Mouse (Mus musculus) large intestine, adult 2 months (tissue): ENCODE data around the gene Me3. TPM values are rescaled to one million over a fixed set of nuclear protein-coding genes. Genes with fewer than 3 reads are reported as not detected.

Source experiments
- DNase-seq: peaks from one replicate; pipeline ENCODE4 v3.0.0-alpha.2; 2012; ENCODE audit warnings: low read depth, low spot score
- WGBS: fragments of 180-500 bp; shearing (Covaris S2); methylation state at CpG from one replicate; pipeline ENCODE4 v1.1.7; 2018; 5-methylcytosine and 5-hydroxymethylcytosine counted together
- polyA plus RNA-seq: library from polyadenylated mRNA; depleted of rRNA; stranded (reverse); fragments of >200 nt; gene quantifications from 2 replicates; pipeline ENCODE4 v1.2.3, GENCODE M21; 2012; rRNA removed

The Me3 gene
- polyA plus RNA-seq = 2.7 and 6.3 TPM in 2 replicates

- DNase-seq = peak; percentile 22
- 5% methylated on average over 49 of the region's 49 CpGs for WGBS
Observed at GRCm38 (mm10) chr7:89632342-89633251, at the start of gene Me3. TSS of gene Me3 (plus strand) at chr7:89632392.

- 70% methylated on average over 5 of the region's 5 CpGs for WGBS
- no peak for DNase-seq
Observed at GRCm38 (mm10) chr7:89590039-89590438, 42.2 kb upstream of the Me3 start.

GRCm38 (mm10) chr7:89590542-89591251 lies 41.5 kb upstream of the Me3 start:
- 72% methylated on average over 3 of the region's 3 CpGs for WGBS
- no peak for DNase-seq

GRCm38 (mm10) chr7:89595813-89596212 lies 36.4 kb upstream of the Me3 start:
- 87% methylated on average over 2 of the region's 2 CpGs for WGBS
- DNase-seq = no peak

GRCm38 (mm10) chr7:89605589-89606536 lies 26.3 kb upstream of the Me3 start:
- WGBS = 66% methylated on average over 8 of the region's 8 CpGs
- no peak for DNase-seq

- 94% methylated on average over 6 of the region's 6 CpGs for WGBS
- no peak for DNase-seq
Observed at GRCm38 (mm10) chr7:89607329-89607728, 24.9 kb upstream of the Me3 start.

- WGBS = 80% methylated on average over 7 of the region's 7 CpGs
- no peak for DNase-seq
Observed at GRCm38 (mm10) chr7:89611236-89611635, 21.0 kb upstream of the Me3 start.

GRCm38 (mm10) chr7:89616235-89616634 lies 16.0 kb upstream of the Me3 start:
- WGBS = 81% methylated on average over 6 of the region's 6 CpGs
- DNase-seq = no peak

GRCm38 (mm10) chr7:89623331-89623730 lies 8.9 kb upstream of the Me3 start:
- WGBS = 76% methylated on average over 4 of the region's 4 CpGs
- DNase-seq = no peak

GRCm38 (mm10) chr7:89627393-89627792 lies 4.8 kb upstream of the Me3 start:
- DNase-seq = no peak

GRCm38 (mm10) chr7:89628006-89628405 lies 4.2 kb upstream of the Me3 start:
- 45% methylated on average over 2 of the region's 2 CpGs for WGBS

GRCm38 (mm10) chr7:89629006-89629405 lies 3.2 kb upstream of the Me3 start:
- WGBS = 83% methylated on average over 4 of the region's 4 CpGs
- no peak for DNase-seq

More at GRCm38 (mm10) chr7:89628006-89628405, 4.2 kb upstream of the Me3 start:
- DNase-seq = no peak

- DNase-seq = no peak
- 76% methylated on average over 3 of the region's 3 CpGs for WGBS
Observed at GRCm38 (mm10) chr7:89629914-89630313, 2.3 kb upstream of the Me3 start.

GRCm38 (mm10) chr7:89630796-89631195 lies 1.4 kb upstream of the Me3 start:
- no peak for DNase-seq
- WGBS = 44% methylated on average over 3 of the region's 3 CpGs

- 96% methylated on average over 6 of the region's 6 CpGs for WGBS
- DNase-seq = no peak
Observed at GRCm38 (mm10) chr7:89640533-89640932, 8.3 kb downstream of the Me3 start.

- no peak for DNase-seq
- WGBS = 59% methylated on average over 8 of the region's 8 CpGs
Observed at GRCm38 (mm10) chr7:89640944-89641661, 8.9 kb downstream of the Me3 start.

- DNase-seq = no peak
Observed at GRCm38 (mm10) chr7:89645015-89645414, 12.8 kb downstream of the Me3 start.

GRCm38 (mm10) chr7:89647864-89648263 lies 15.7 kb downstream of the Me3 start:
- no peak for DNase-seq

More at GRCm38 (mm10) chr7:89645015-89645414, 12.8 kb downstream of the Me3 start:
- WGBS = 71% methylated on average over 3 of the region's 3 CpGs

- WGBS = 66% methylated on average over 9 of the region's 9 CpGs
- DNase-seq = no peak
Observed at GRCm38 (mm10) chr7:89657183-89657582, 25.0 kb downstream of the Me3 start.
